Mouse (Mus musculus) midbrain, embryonic 12.5 days (tissue): Measurements from ENCODE around the gene Tent5d. TPM values are rescaled to one million over a fixed set of nuclear protein-coding genes. Genes with fewer than 3 reads are reported as not detected.

Experiments used
- polyA plus RNA-seq: library from polyadenylated mRNA; unstranded; fragments of >200 nt; fragmentation: Nextera tagmentation; extraction: Ambion mirVana; gene quantifications from 2 replicates; pipeline ENCODE4 v1.2.1, GENCODE M21; 2016

Tent5d gene
- polyA plus RNA-seq, 1 experiment from 2014 or later: not detected

Other genes starting within 250 kb of the Tent5d start
- 0.22 TPM in 1 of 2 replicates, not detected in the other for gene Tbx22, start 124.6 kb upstream of the Tent5d start, polyA plus RNA-seq
- gene 2610002M06Rik, start 23.7 kb downstream of the Tent5d start, polyA plus RNA-seq: 9.4 and 10.8 TPM in 2 replicates
- not detected in 2 replicates for gene Gm732, start 155.9 kb downstream of the Tent5d start, polyA plus RNA-seq